Mouse (Mus musculus) ES-E14 (cell line): ENCODE data around the gene Nod1.

Experiments
- MAFK ChIP-seq: IDR thresholded peaks from 2 replicates; pipeline ENCODE4 v1.6.1; 2014; ENCODE audit warnings: mild to moderate bottlenecking, low read depth, low read length, inconsistent platforms; ENCODE audit not compliant: insufficient read depth
- ZC3H11A ChIP-seq: IDR thresholded peaks from 2 replicates; pipeline ENCODE4 v1.6.1; 2012; ENCODE audit warnings: low read depth, mild to moderate bottlenecking, inconsistent platforms, low read length, borderline replicate concordance

DNA sequence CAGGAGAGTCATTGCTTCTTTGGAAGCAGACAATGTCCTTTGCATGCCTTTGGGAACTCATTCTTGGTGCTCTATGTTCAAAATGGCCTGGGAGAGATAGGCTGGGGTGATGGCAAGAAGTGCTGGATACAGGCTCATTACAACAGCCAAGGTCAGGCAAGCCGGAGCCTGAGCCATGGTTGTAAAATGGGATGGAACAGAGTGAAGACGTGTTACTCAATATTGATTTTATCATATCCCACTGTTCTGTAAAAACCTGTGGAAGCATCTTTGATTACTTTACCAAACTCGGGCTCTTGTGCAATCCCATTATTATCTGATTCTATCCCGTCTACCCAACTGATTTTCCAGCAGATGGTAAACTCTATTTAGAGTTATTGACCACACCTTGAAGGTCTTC, 28.9 kb upstream of the Nod1 start:
- TF ChIP-seq ZC3H11A: no peak
- no peak for TF ChIP-seq MAFK
